Mouse (Mus musculus): ENCODE data around the gene Zfp961.
"Not testable (repeated sequence)": the region's sequence is repeated elsewhere in the genome, so short reads cannot be mapped to it uniquely, and the experiment has no call there.

Gene Zfp961

GRCm38 (mm10) chr8:72019816-72020215 is 69.0 kb downstream of the Zfp961 start:
- DNase-seq: no peak

DNA sequence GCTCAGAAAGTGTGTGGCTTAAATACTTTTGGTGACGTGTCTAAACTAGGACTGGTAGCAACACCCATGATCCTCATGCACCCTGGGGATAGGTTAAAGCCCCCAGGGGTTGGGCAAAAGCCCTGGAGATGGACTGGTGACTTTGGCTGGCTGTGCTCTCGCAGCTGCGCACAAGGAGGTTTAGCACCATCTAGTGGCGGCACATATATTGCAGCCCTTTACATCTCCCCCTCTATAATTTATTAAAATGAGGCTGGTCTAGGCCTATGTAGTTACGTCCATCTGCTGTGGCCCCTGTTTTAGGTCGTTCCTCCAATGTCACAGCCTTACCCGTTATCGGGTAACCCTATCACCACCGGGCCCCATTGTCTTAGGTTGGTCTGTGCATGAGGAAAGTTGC is 74.0 kb downstream of the Zfp961 start:
- peak; percentile 33 for DNase-seq

DNA sequence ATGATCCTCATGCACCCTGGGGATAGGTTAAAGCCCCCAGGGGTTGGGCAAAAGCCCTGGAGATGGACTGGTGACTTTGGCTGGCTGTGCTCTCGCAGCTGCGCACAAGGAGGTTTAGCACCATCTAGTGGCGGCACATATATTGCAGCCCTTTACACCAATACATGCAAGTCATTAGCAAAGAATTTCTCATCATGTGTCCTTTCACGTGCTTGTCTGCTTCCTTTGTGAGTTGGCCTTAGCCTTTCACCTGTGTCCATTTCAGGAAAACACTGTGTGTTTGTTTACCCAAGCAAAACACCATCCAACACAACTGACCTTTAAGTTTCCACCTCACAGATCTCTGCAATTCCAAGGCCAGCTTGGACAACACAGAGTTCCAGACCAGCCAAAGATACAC is 82.1 kb downstream of the Zfp961 start:
- DNase-seq: peak; percentile 47

DNA sequence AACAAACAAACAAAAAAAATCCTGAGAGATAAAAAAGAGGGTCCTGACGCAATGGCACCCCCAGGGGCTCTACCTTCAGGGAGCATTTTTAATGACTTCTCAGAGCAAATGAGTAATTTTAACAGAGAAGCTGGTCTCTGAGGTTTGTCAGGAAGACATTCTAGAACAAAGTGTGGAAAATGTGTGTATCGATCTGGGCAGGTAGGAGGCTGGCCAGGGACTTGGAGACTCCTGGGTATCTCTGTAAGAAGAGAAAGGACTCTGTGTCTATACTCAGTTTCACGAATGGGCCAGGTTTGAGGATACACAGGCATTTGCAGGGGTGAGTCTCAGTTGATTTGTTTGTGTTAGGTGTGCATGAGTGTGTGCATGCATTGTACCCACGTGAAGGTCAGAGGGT is 90.1 kb downstream of the Zfp961 start, which contains the start of gene Olfr372:
Gene Olfr372, plus strand, starts transcription at position 301 of the 400 bp plus-strand sequence.
- not testable (repeated sequence) for DNase-seq

GRCm38 (mm10) chr8:72042493-72042892 is 91.7 kb downstream of the Zfp961 start:
- DNase-seq: no peak
